Mouse (Mus musculus) small intestine, adult 2 months (tissue): ENCODE measurements around the gene Atp1b2.

Experiments
- CTCF ChIP-seq: fragments of 200-500 bp; IDR thresholded peaks from 2 replicates; pipeline ENCODE4 v1.5.1; 2012; ENCODE audit warnings: low read depth, mild to moderate bottlenecking, control low read depth, inconsistent platforms, low read length, moderate library complexity, mixed read lengths; ENCODE audit not compliant: insufficient replicate concordance, insufficient read length; ENCODE audit errors: extremely low read depth
- POLR2A ChIP-seq: fragments of 200-500 bp; IDR thresholded peaks from 2 replicates; pipeline ENCODE4 v1.6.1; 2012; ENCODE audit warnings: low read depth, mild to moderate bottlenecking, control low read depth, inconsistent platforms, low read length, moderate library complexity

- no peak for TF ChIP-seq CTCF
- no peak for TF ChIP-seq POLR2A
These were observed 701 bp upstream of the Atp1b2 start for GRCm38 (mm10) chr11:69606491-69606795.
